Mouse (Mus musculus) stomach, postnatal 0 days (tissue): ENCODE measurements around the gene Hsd17b14.

Experiments
- CTCF ChIP-seq: IDR thresholded peaks from 2 replicates; pipeline ENCODE4 v1.5.1; 2016; ENCODE audit warnings: antibody characterized with exemption, low read depth, mild to moderate bottlenecking, moderate library complexity
- EP300 ChIP-seq: optimal IDR thresholded peaks from 2 replicates; pipeline ENCODE3; 2016; ENCODE audit warnings: antibody characterized with exemption

GRCm38 (mm10) chr7:45591880-45592279, 37.2 kb downstream of the Hsd17b14 start:
- no peak for TF ChIP-seq EP300
- TF ChIP-seq CTCF = no peak
